Mouse (Mus musculus): ENCODE results near the gene Lctl.
A peak's percentile ranks its signal among the peaks of the same experiment; 100 is the strongest.

The Lctl gene

GRCm38 (mm10) chr9:64116876-64117275, at the start of gene Lctl:
Lctl (plus strand) TSS chr9:64117147.
- DNase-seq (ENCODE audit: low read depth), result no peak

- DNase-seq (ENCODE audit: low read depth), result peak; percentile 74
Observed at GRCm38 (mm10) chr9:64067787-64068186, 49.2 kb upstream of the Lctl start.

- DNase-seq (ENCODE audit: low read depth), result peak; percentile 35
Observed at GRCm38 (mm10) chr9:64068571-64068970, 48.4 kb upstream of the Lctl start.

- DNase-seq (ENCODE audit: low read depth), result no peak
Observed at GRCm38 (mm10) chr9:64069131-64069530, 47.8 kb upstream of the Lctl start.

GRCm38 (mm10) chr9:64070674-64071073, 46.3 kb upstream of the Lctl start:
- DNase-seq (ENCODE audit: low read depth), result no peak

- DNase-seq (ENCODE audit: low read depth), result no peak
Observed at GRCm38 (mm10) chr9:64074831-64075230, 42.1 kb upstream of the Lctl start.

GRCm38 (mm10) chr9:64076412-64076811, 40.5 kb upstream of the Lctl start:
- DNase-seq (ENCODE audit: low read depth), result no peak

GRCm38 (mm10) chr9:64078386-64078792, 38.6 kb upstream of the Lctl start:
- DNase-seq (ENCODE audit: low read depth), result no peak

- DNase-seq (ENCODE audit: low read depth), result no peak
Observed at GRCm38 (mm10) chr9:64079922-64080321, 37.0 kb upstream of the Lctl start.

GRCm38 (mm10) chr9:64084231-64084630, 32.7 kb upstream of the Lctl start:
- peak; percentile 84 for DNase-seq (ENCODE audit: low read depth)

GRCm38 (mm10) chr9:64084661-64085399, 32.1 kb upstream of the Lctl start:
- DNase-seq (ENCODE audit: low read depth), result peak; percentile 75

- no peak for DNase-seq (ENCODE audit: low read depth)
Observed at GRCm38 (mm10) chr9:64085976-64086375, 31.0 kb upstream of the Lctl start.

GRCm38 (mm10) chr9:64086543-64086942, 30.4 kb upstream of the Lctl start:
- no peak for DNase-seq (ENCODE audit: low read depth)

- DNase-seq (ENCODE audit: low read depth), result peak; percentile 84
Observed at GRCm38 (mm10) chr9:64087461-64088235, 29.3 kb upstream of the Lctl start.

GRCm38 (mm10) chr9:64088346-64088745, 28.6 kb upstream of the Lctl start:
- DNase-seq (ENCODE audit: low read depth), result no peak

- DNase-seq (ENCODE audit: low read depth), result no peak
Observed at GRCm38 (mm10) chr9:64089004-64089403, 27.9 kb upstream of the Lctl start.

- DNase-seq (ENCODE audit: low read depth), result no peak
Observed at GRCm38 (mm10) chr9:64094083-64094482, 22.9 kb upstream of the Lctl start.

GRCm38 (mm10) chr9:64098282-64098681, 18.7 kb upstream of the Lctl start:
- peak; percentile 50 for DNase-seq (ENCODE audit: low read depth)

- peak; percentile 80 for DNase-seq (ENCODE audit: low read depth)
Observed at GRCm38 (mm10) chr9:64100442-64100841, 16.5 kb upstream of the Lctl start.

- no peak for DNase-seq (ENCODE audit: low read depth)
Observed at GRCm38 (mm10) chr9:64105301-64105700, 11.6 kb upstream of the Lctl start.

GRCm38 (mm10) chr9:64110502-64110901, 6.4 kb upstream of the Lctl start:
- DNase-seq (ENCODE audit: low read depth), result no peak

GRCm38 (mm10) chr9:64114646-64115045, 2.3 kb upstream of the Lctl start:
- DNase-seq (ENCODE audit: low read depth), result peak; percentile 79

- DNase-seq (ENCODE audit: low read depth), result no peak
Observed at GRCm38 (mm10) chr9:64115756-64116155, 1.2 kb upstream of the Lctl start.

All from NIH3T3 (cell line).